Mouse (Mus musculus) ES-Bruce4 (cell line): ENCODE data around the gene S100pbp. TPM values are rescaled to one million over a fixed set of nuclear protein-coding genes. Genes with fewer than 3 reads are reported as not detected.

Experiments
- H3K27ac ChIP-seq: 2 replicates; pipeline ENCODE4 v1.5.1; 2012; ENCODE audit warnings: low read length, inconsistent platforms; ENCODE audit not compliant: insufficient read depth
- H3K27me3 ChIP-seq: 2 replicates; pipeline ENCODE4 v1.6.1; 2012; ENCODE audit warnings: mild to moderate bottlenecking, low read length, inconsistent platforms; ENCODE audit not compliant: control insufficient read depth, poor library complexity, insufficient read depth, severe bottlenecking
- H3K36me3 ChIP-seq: 2 replicates; pipeline ENCODE4 v1.6.1; 2012; ENCODE audit warnings: inconsistent platforms, mild to moderate bottlenecking, low read length, moderate library complexity; ENCODE audit not compliant: control insufficient read depth, poor library complexity, insufficient read depth, severe bottlenecking
- H3K4me1 ChIP-seq: one replicate; pipeline ENCODE4 v1.8.1; 2011; ENCODE audit warnings: low read length; ENCODE audit not compliant: control insufficient read depth, insufficient read depth
- H3K4me3 ChIP-seq: 2 replicates; pipeline ENCODE4 v1.5.1; 2011; ENCODE audit warnings: low read depth, mild to moderate bottlenecking, low read length
- H3K9ac ChIP-seq: 2 replicates; pipeline ENCODE4 v1.6.1; 2012; ENCODE audit warnings: low read depth, mild to moderate bottlenecking, inconsistent platforms; ENCODE audit not compliant: poor library complexity, severe bottlenecking
- H3K9me3 ChIP-seq: replicated peaks from 2 replicates; pipeline ENCODE4 v1.6.1; 2012; ENCODE audit warnings: mild to moderate bottlenecking, low read length, inconsistent platforms; ENCODE audit not compliant: control insufficient read depth, poor library complexity, insufficient read depth, severe bottlenecking
- CTCF ChIP-seq: IDR thresholded peaks from one replicate; pipeline ENCODE4 v1.8.1; 2011; ENCODE audit warnings: low read depth, low read length
- EP300 ChIP-seq: IDR thresholded peaks from 2 replicates; pipeline ENCODE4 v1.6.1; 2011; ENCODE audit warnings: low read depth, low read length; ENCODE audit not compliant: insufficient read depth
- POLR2A ChIP-seq: IDR thresholded peaks from one replicate; pipeline ENCODE4 v1.8.1; 2011; ENCODE audit warnings: low read length; ENCODE audit not compliant: insufficient read depth
- polyA plus RNA-seq: library from polyadenylated mRNA; stranded (reverse); fragments of >200 nt; gene quantifications from 2 replicates; pipeline ENCODE4 v1.2.4, GENCODE M21; 2011; ENCODE audit warnings: low read depth; ENCODE audit not compliant: missing spikeins, insufficient read depth, insufficient read length

The S100pbp gene
- polyA plus RNA-seq, 1 experiment, result 83.5 TPM

- Histone ChIP-seq H3K4me3 (peak overlapping the region; percentile 55; the same call in 1 of the 2 replicates), H3K27me3 (no peaks in the 10 kb centered on the region)
Measured at GRCm38 (mm10) chr4:129106073-129106472, 83.5 kb downstream of the S100pbp start.

GRCm38 (mm10) chr4:129105356-129105755, 84.2 kb downstream of the S100pbp start, which contains the start of gene Tmem54:
Tmem54 (plus strand) TSS chr4:129105548.
- TF ChIP-seq POLR2A (no peak), EP300 (0 out of 2 replicates have a peak, but pooled peaks have one; percentile 38)
- peaks cover 2% of the 10 kb centered on the region for H3K4me1 ChIP-seq
- no peaks in the 10 kb centered on the region for H3K9me3 ChIP-seq
- H3K9ac ChIP-seq, result peak within 1 kb of the TSS; percentile 29
- H3K36me3 ChIP-seq, result no peaks in the 10 kb centered on the region
- no peak within 1 kb of the TSS for H3K27ac ChIP-seq
- H3K27me3 ChIP-seq, result no peaks in the 10 kb centered on the region
- H3K4me3 ChIP-seq, result peak within 1 kb of the TSS; percentile 55

More at GRCm38 (mm10) chr4:129106073-129106472, 83.5 kb downstream of the S100pbp start:
- peak; percentile 7; the same call in 1 of the 2 replicates for TF ChIP-seq EP300
- TF ChIP-seq CTCF, result no peak
- Histone ChIP-seq H3K36me3 (no peaks in the 10 kb centered on the region), H3K27ac (no peak overlapping the region), H3K9ac (peak overlapping the region; percentile 29), H3K9me3 (no peaks in the 10 kb centered on the region), H3K4me1 (peaks cover 2% of the 10 kb centered on the region)

DNA sequence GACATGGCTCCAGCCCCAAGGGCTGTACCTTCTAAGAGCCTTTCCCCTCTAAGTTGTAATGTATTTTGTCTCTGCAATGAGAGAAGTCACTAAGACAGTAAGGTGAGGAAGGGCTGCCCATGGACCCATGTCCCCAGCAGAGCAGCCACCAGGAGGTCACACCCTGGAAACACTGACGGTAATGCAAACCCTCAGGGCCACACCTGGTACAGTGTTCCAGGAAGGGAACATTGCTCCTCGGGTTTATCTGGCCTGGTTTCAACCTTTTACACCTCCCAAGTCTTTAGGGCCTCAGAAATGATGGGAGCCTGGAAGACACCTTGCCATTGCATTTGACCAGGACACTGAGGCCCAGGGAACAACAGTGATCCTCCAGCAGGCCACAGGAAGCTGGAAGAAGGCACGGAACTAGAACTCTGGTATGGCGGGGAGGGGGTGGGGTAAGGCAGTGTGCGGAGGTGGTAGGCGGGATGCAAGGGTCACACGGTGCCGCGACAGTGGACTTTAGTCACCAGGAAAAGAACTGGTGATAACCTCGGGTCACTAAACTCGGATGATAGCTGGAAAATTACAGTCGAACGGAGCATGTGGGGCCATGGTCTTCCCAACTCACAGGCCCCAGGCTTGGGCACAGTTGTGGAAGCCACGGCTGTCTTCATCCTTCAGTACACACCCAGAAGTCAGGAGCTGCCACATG, 87.2 kb downstream of the S100pbp start:
- H3K27me3 ChIP-seq, result no peaks in the 10 kb centered on the region
- H3K9me3 ChIP-seq, result no peaks in the 10 kb centered on the region
- TF ChIP-seq EP300 (no peak), CTCF (no peak), POLR2A (no peak)
- H3K4me1 ChIP-seq, result peaks cover 2% of the 10 kb centered on the region
- H3K27ac ChIP-seq, result no peak overlapping the region
- H3K9ac ChIP-seq, result no peak overlapping the region
- no peak overlapping the region for H3K4me3 ChIP-seq
- H3K36me3 ChIP-seq, result no peaks in the 10 kb centered on the region

Other genes with a start within 250 kb of the S100pbp start
- 31.9 and 32.9 TPM in 2 replicates for gene Azin2, start 227.3 kb downstream of the S100pbp start, polyA plus RNA-seq
- 204 and 208 TPM in 2 replicates for gene Ak2, start 197.8 kb downstream of the S100pbp start, polyA plus RNA-seq
- gene Rnf19b, start 131.5 kb downstream of the S100pbp start, polyA plus RNA-seq, result 38.8 and 43.4 TPM in 2 replicates
- gene Tmem54, start 84.2 kb downstream of the S100pbp start, polyA plus RNA-seq, result 6.9 and 8.9 TPM in 2 replicates
- 0.88 and 1.5 TPM in 2 replicates for gene Hpca, start 67.7 kb downstream of the S100pbp start, polyA plus RNA-seq
- 2.7 and 3.3 TPM in 2 replicates for gene Fndc5, start 52.7 kb downstream of the S100pbp start, polyA plus RNA-seq
- 90.6 and 99.8 TPM in 2 replicates for gene Yars, start within 50 bp of the S100pbp start, polyA plus RNA-seq
- gene C77080, start 71.7 kb upstream of the S100pbp start, polyA plus RNA-seq, result 50.2 and 55.1 TPM in 2 replicates
- 0.87 and 0.90 TPM in 2 replicates for gene Sync, start 97.9 kb upstream of the S100pbp start, polyA plus RNA-seq
- gene Rbbp4, start 145.6 kb upstream of the S100pbp start, polyA plus RNA-seq, result 375 and 419 TPM in 2 replicates
- 138 and 146 TPM in 2 replicates for gene Zbtb8os, start 146.0 kb upstream of the S100pbp start, polyA plus RNA-seq
- 20.7 and 21.1 TPM in 2 replicates for gene Zbtb8a, start 188.4 kb upstream of the S100pbp start, polyA plus RNA-seq